In genomic region chr17:24529883-24530282, GRCm38 (mm10) we compare ENCODE assay signal across 8 mouse cellular contexts. TPM values are rescaled to one million over a fixed set of nuclear protein-coding genes. Genes with fewer than 3 reads are reported as not detected.
A peak's percentile ranks its signal among the peaks of the same experiment; 100 is the strongest.
DNase-seq lines count a peak whose midpoint lies in the region; ATAC-seq and TF ChIP-seq lines count a peak whose summit lies in the region.

No protein-coding gene starts in this region.

- H3K4me3 ChIP-seq in heart, postnatal 0 days (ENCODE audit: low read depth, low read length), result no peak overlapping the region
- peak overlapping the region; percentile 76 for H3K4me3 ChIP-seq in hindbrain, embryonic 15.5 days
- H3K4me3 ChIP-seq in midbrain, embryonic 13.5 days (replicated peaks), result peak overlapping the region; percentile 76

- 34% methylated on average over 5 of the region's 5 CpGs for WGBS in heart, postnatal 0 days
- WGBS in hindbrain, embryonic 15.5 days, result 25% methylated on average over 5 of the region's 5 CpGs
- WGBS in midbrain, embryonic 13.5 days, result 39% methylated on average over 5 of the region's 5 CpGs

- intact Hi-C loops in heart, postnatal 36 days (cut with DNase I), result no loop called here

- peak overlapping the region; percentile 87 for H3K4me2 ChIP-seq in heart, postnatal 0 days (ENCODE audit: low read depth, low read length)
- peak overlapping the region; percentile 82 for H3K4me2 ChIP-seq in hindbrain, embryonic 15.5 days
- H3K4me2 ChIP-seq in midbrain, embryonic 13.5 days (replicated peaks), result peak overlapping the region; percentile 88

- H3K4me1 ChIP-seq in heart, postnatal 0 days (ENCODE audit: control insufficient read depth, insufficient read depth), result peaks cover 24% of the 10 kb centered on the region
- peaks cover 71% of the 10 kb centered on the region for H3K4me1 ChIP-seq in hindbrain, embryonic 15.5 days (replicated peaks)
- H3K4me1 ChIP-seq in midbrain, embryonic 13.5 days (replicated peaks), result peaks cover 68% of the 10 kb centered on the region

- H3K9ac ChIP-seq in heart, postnatal 0 days (replicated peaks; ENCODE audit: low read depth, low read length), result peak overlapping the region; percentile 64; the same call in 1 of the 2 replicates
- H3K9ac ChIP-seq in hindbrain, embryonic 15.5 days, result peak overlapping the region; percentile 74
- H3K9ac ChIP-seq in midbrain, embryonic 13.5 days (replicated peaks), result peak overlapping the region; percentile 80

- H3K9me3 ChIP-seq in heart, postnatal 0 days (replicated peaks; ENCODE audit: control insufficient read depth, low read length), result no peaks in the 10 kb centered on the region
- no peaks in the 10 kb centered on the region for H3K9me3 ChIP-seq in hindbrain, embryonic 15.5 days
- H3K9me3 ChIP-seq in midbrain, embryonic 13.5 days, result no peaks in the 10 kb centered on the region

- no peak for ATAC-seq in heart, postnatal 0 days (ENCODE audit: insufficient read depth, low read depth)
- no peak for ATAC-seq in hindbrain, embryonic 15.5 days (ENCODE audit: low FRiP score, low read depth)
- no peak for ATAC-seq in midbrain, embryonic 13.5 days

- H3K27ac ChIP-seq in heart, postnatal 0 days (ENCODE audit: low read depth), result no peak overlapping the region
- H3K27ac ChIP-seq in hindbrain, embryonic 15.5 days (replicated peaks), result peak overlapping the region; percentile 87
- peak overlapping the region; percentile 86; the same call in 1 of the 2 replicates for H3K27ac ChIP-seq in midbrain, embryonic 13.5 days

- TF ChIP-seq CTCF in heart, postnatal 0 days (IDR thresholded peaks at IDR 0.05; ENCODE audit: low read depth), result no peak

- DNase-seq in heart, postnatal 0 days (ENCODE audit: low spot score), result no peak
- no peak for DNase-seq in heart, postnatal 36 days
- DNase-seq in R1 (ENCODE audit: low read depth, low spot score), result peak; percentile 45
- DNase-seq in Muller cell, postnatal 12 days (ENCODE audit: inconsistent ontology term), result no peak
- DNase-seq in yolk sac, embryonic 10.5 days (ENCODE audit: low spot score), result no peak
- no peak for DNase-seq in gastrocnemius, postnatal 4 days (ENCODE audit: low spot score in 2 of 2)

- no peak for TF ChIP-seq EP300 in heart, postnatal 0 days (IDR thresholded peaks at IDR 0.05; ENCODE audit: low read depth)

- no peaks in the 10 kb centered on the region for H3K27me3 ChIP-seq in heart, postnatal 0 days (ENCODE audit: control insufficient read depth, insufficient read depth, low read length)
- no peaks in the 10 kb centered on the region for H3K27me3 ChIP-seq in hindbrain, embryonic 15.5 days
- no peaks in the 10 kb centered on the region for H3K27me3 ChIP-seq in midbrain, embryonic 13.5 days

- H3K36me3 ChIP-seq in heart, postnatal 0 days (replicated peaks; ENCODE audit: control insufficient read depth, insufficient read depth, low read length), result 0 out of 2 replicates have a peak, but pooled peaks cover 7% of the 10 kb centered on the region
- no peaks in the 10 kb centered on the region for H3K36me3 ChIP-seq in hindbrain, embryonic 15.5 days
- H3K36me3 ChIP-seq in midbrain, embryonic 13.5 days, result peaks cover 16% of the 10 kb centered on the region

RNA-seq across cellular contexts. Expression of gene Traf7, which starts 2.1 kb away (rescaled TPM):
- total RNA-seq in heart, postnatal 0 days (2014; rRNA removed; ENCODE audit: low replicate concordance), result 206 and 281 TPM in 2 replicates
- polyA plus RNA-seq in heart, postnatal 0 days (2015; fragmentation: Nextera tagmentation; extraction: Ambion mirVana), result 46.0 and 48.9 TPM in 2 replicates
- 10 to 100 TPM; 45.7 to 51.6 TPM for total RNA-seq in heart, postnatal 36 days (2021)
- polyA plus RNA-seq in hindbrain, embryonic 15.5 days (2015; fragmentation: Nextera tagmentation; extraction: Ambion mirVana), result 88.7 and 91.0 TPM in 2 replicates
- 97.3 and 106 TPM in 2 replicates for polyA plus RNA-seq in midbrain, embryonic 13.5 days (2015; fragmentation: Nextera tagmentation; extraction: Ambion mirVana)
- total RNA-seq in gastrocnemius, postnatal 4 days (2021), result 10 to 100 TPM; 80.8 to 86.3 TPM

RNA-seq across cellular contexts. Expression of gene Rab26, which starts 4.1 kb away (rescaled TPM):
- total RNA-seq in heart, postnatal 0 days (2014; rRNA removed; ENCODE audit: low replicate concordance), result 0.27 TPM in 1 of 2 replicates, not detected in the other
- 0.46 and 0.54 TPM in 2 replicates for polyA plus RNA-seq in heart, postnatal 0 days (2015; fragmentation: Nextera tagmentation; extraction: Ambion mirVana)
- not detected for total RNA-seq in heart, postnatal 36 days (2021)
- polyA plus RNA-seq in hindbrain, embryonic 15.5 days (2015; fragmentation: Nextera tagmentation; extraction: Ambion mirVana), result 6.3 and 8.2 TPM in 2 replicates
- 2.9 TPM in 2 replicates for polyA plus RNA-seq in midbrain, embryonic 13.5 days (2015; fragmentation: Nextera tagmentation; extraction: Ambion mirVana)
- total RNA-seq in gastrocnemius, postnatal 4 days (2021), result under 1 TPM; 0.52 to 0.64 TPM

RNA-seq across cellular contexts. Expression of gene Pkd1, which starts 19.8 kb away (rescaled TPM):
- total RNA-seq in heart, postnatal 0 days (2014; rRNA removed; ENCODE audit: low replicate concordance), result 44.5 and 57.5 TPM in 2 replicates
- 7.1 and 9.8 TPM in 2 replicates for polyA plus RNA-seq in heart, postnatal 0 days (2015; fragmentation: Nextera tagmentation; extraction: Ambion mirVana)
- total RNA-seq in heart, postnatal 36 days (2021), result 10 to 100 TPM; 45.4 to 45.6 TPM
- 22.6 and 30.3 TPM in 2 replicates for polyA plus RNA-seq in hindbrain, embryonic 15.5 days (2015; fragmentation: Nextera tagmentation; extraction: Ambion mirVana)
- 17.7 and 19.4 TPM in 2 replicates for polyA plus RNA-seq in midbrain, embryonic 13.5 days (2015; fragmentation: Nextera tagmentation; extraction: Ambion mirVana)
- total RNA-seq in gastrocnemius, postnatal 4 days (2021), result 10 to 100 TPM; 60.5 to 66.7 TPM

RNA-seq across cellular contexts. Expression of gene Caskin1, which starts 41.5 kb away (rescaled TPM):
- total RNA-seq in heart, postnatal 0 days (2014; rRNA removed; ENCODE audit: low replicate concordance), result 0.11 TPM in 1 of 2 replicates, not detected in the other
- polyA plus RNA-seq in heart, postnatal 0 days (2015; fragmentation: Nextera tagmentation; extraction: Ambion mirVana), result 0.14 TPM in 2 replicates
- under 1 TPM; 0.11 to 0.14 TPM for total RNA-seq in heart, postnatal 36 days (2021)
- polyA plus RNA-seq in hindbrain, embryonic 15.5 days (2015; fragmentation: Nextera tagmentation; extraction: Ambion mirVana), result 51.4 and 55.0 TPM in 2 replicates
- polyA plus RNA-seq in midbrain, embryonic 13.5 days (2015; fragmentation: Nextera tagmentation; extraction: Ambion mirVana), result 24.7 and 29.1 TPM in 2 replicates
- total RNA-seq in gastrocnemius, postnatal 4 days (2021), result 1 to 10 TPM; 1.6 TPM

RNA-seq across cellular contexts. Expression of gene Mlst8, which starts 51.0 kb away (rescaled TPM):
- 12.4 and 44.9 TPM in 2 replicates for total RNA-seq in heart, postnatal 0 days (2014; rRNA removed; ENCODE audit: low replicate concordance)
- 10.1 and 11.5 TPM in 2 replicates for polyA plus RNA-seq in heart, postnatal 0 days (2015; fragmentation: Nextera tagmentation; extraction: Ambion mirVana)
- total RNA-seq in heart, postnatal 36 days (2021), result 1 to 10 TPM; 8.1 to 9.0 TPM
- 35.4 and 36.0 TPM in 2 replicates for polyA plus RNA-seq in hindbrain, embryonic 15.5 days (2015; fragmentation: Nextera tagmentation; extraction: Ambion mirVana)
- polyA plus RNA-seq in midbrain, embryonic 13.5 days (2015; fragmentation: Nextera tagmentation; extraction: Ambion mirVana), result 38.6 and 41.4 TPM in 2 replicates
- total RNA-seq in gastrocnemius, postnatal 4 days (2021), result 10 to 100 TPM; 12.4 to 16.8 TPM
